Mouse (Mus musculus) myocyte (in vitro differentiated cells): ENCODE measurements around the gene Pcdh7.

ENCODE experiments used
- CEBPB ChIP-seq: IDR thresholded peaks from 2 replicates; pipeline ENCODE4 v1.6.1; 2011; ENCODE audit warnings: mild to moderate bottlenecking, moderate library complexity; ENCODE audit not compliant: poor library complexity, insufficient read depth, severe bottlenecking
- E2F4 ChIP-seq: IDR thresholded peaks from one replicate; pipeline ENCODE4 v1.6.1; 2011; ENCODE audit warnings: mild to moderate bottlenecking, control low read depth, moderate library complexity; ENCODE audit not compliant: insufficient read depth
- MAX ChIP-seq: IDR thresholded peaks from one replicate; pipeline ENCODE4 v1.6.1; 2011; ENCODE audit warnings: low read depth, mild to moderate bottlenecking, control low read depth
- MYOD1 ChIP-seq, 3 experiments: IDR thresholded peaks; one replicate each; pipeline ENCODE4 v1.6.1; 2011; ENCODE audit warnings: control low read depth in 2 of 3, low read depth in 2 of 3, mild to moderate bottlenecking in 2 of 3, moderate library complexity in 1 of 3; ENCODE audit not compliant: insufficient read length in 2 of 3, control insufficient read depth in 1 of 3
- MYOG ChIP-seq, 3 experiments: IDR thresholded peaks; one replicate each; pipeline ENCODE4 v1.6.1; 2011; ENCODE audit warnings: control low read depth in 2 of 3, low read depth in 2 of 3, mild to moderate bottlenecking in 2 of 3; ENCODE audit not compliant: insufficient read length in 2 of 3, control insufficient read depth in 1 of 3, insufficient read depth in 1 of 3
- POLR2A ChIP-seq: IDR thresholded peaks from one replicate; pipeline ENCODE4 v1.6.1; 2011; ENCODE audit warnings: low read depth, mild to moderate bottlenecking, control low read depth, moderate library complexity; ENCODE audit not compliant: insufficient read length

- no peak for TF ChIP-seq POLR2A
- TF ChIP-seq MAX = no peak
- no peak for TF ChIP-seq E2F4
- TF ChIP-seq MYOD1 (IDR thresholded peaks at IDR 0.05; ENCODE audit: control insufficient read depth in 1 of 3, insufficient read length in 2 of 3, low read depth in 2 of 3) = no peak
- no peak for TF ChIP-seq CEBPB
- TF ChIP-seq MYOG (IDR thresholded peaks at IDR 0.05; ENCODE audit: control insufficient read depth in 1 of 3, insufficient read depth in 1 of 3, insufficient read length in 2 of 3, low read depth in 2 of 3) = no peak
These were observed 89.6 kb downstream of the Pcdh7 start for GRCm38 (mm10) chr5:57807350-57807749.
